Mouse (Mus musculus): Measurements from ENCODE around the gene Bmpr2.

The Bmpr2 gene

GRCm38 (mm10) chr1:59897147-59897798 lies 134.1 kb downstream of the Bmpr2 start:
- DNase-seq (ENCODE audit: low read depth, low spot score), result no peak

GRCm38 (mm10) chr1:59899679-59900078 lies 136.5 kb downstream of the Bmpr2 start:
- no peak for DNase-seq (ENCODE audit: low read depth, low spot score)

GRCm38 (mm10) chr1:59901082-59901876 lies 138.1 kb downstream of the Bmpr2 start:
- DNase-seq (ENCODE audit: low read depth, low spot score), result no peak

- DNase-seq (ENCODE audit: low read depth, low spot score), result no peak
These were observed 139.4 kb downstream of the Bmpr2 start for GRCm38 (mm10) chr1:59902634-59903033.

- no peak for DNase-seq (ENCODE audit: low read depth, low spot score)
These were observed 141.6 kb downstream of the Bmpr2 start for GRCm38 (mm10) chr1:59904630-59905295.

GRCm38 (mm10) chr1:59905916-59906315 lies 142.7 kb downstream of the Bmpr2 start:
- no peak for DNase-seq (ENCODE audit: low read depth, low spot score)

- DNase-seq (ENCODE audit: low read depth, low spot score), result no peak
These were observed 143.8 kb downstream of the Bmpr2 start for GRCm38 (mm10) chr1:59906819-59907521.

- DNase-seq (ENCODE audit: low read depth, low spot score), result peak; percentile 34
These were observed 144.5 kb downstream of the Bmpr2 start for GRCm38 (mm10) chr1:59907700-59908099.

GRCm38 (mm10) chr1:59910941-59911340 lies 147.7 kb downstream of the Bmpr2 start:
- DNase-seq (ENCODE audit: low read depth, low spot score), result no peak

- DNase-seq (ENCODE audit: low read depth, low spot score), result peak; percentile 100
These were observed 149.4 kb downstream of the Bmpr2 start, which contains the start of gene Fam117b for GRCm38 (mm10) chr1:59912413-59913157. TSS of gene Fam117b (plus strand) at chr1:59913006.

- peak; percentile 69 for DNase-seq (ENCODE audit: low read depth, low spot score)
These were observed 150.1 kb downstream of the Bmpr2 start for GRCm38 (mm10) chr1:59913195-59913868.

GRCm38 (mm10) chr1:59913869-59914225 lies 150.6 kb downstream of the Bmpr2 start:
- DNase-seq (ENCODE audit: low read depth, low spot score), result no peak

GRCm38 (mm10) chr1:59914799-59915198 lies 151.6 kb downstream of the Bmpr2 start:
- no peak for DNase-seq (ENCODE audit: low read depth, low spot score)

GRCm38 (mm10) chr1:59915843-59916610 lies 152.8 kb downstream of the Bmpr2 start:
- DNase-seq (ENCODE audit: low read depth, low spot score), result no peak

- DNase-seq (ENCODE audit: low read depth, low spot score), result no peak
These were observed 154.2 kb downstream of the Bmpr2 start for GRCm38 (mm10) chr1:59917401-59917800.

GRCm38 (mm10) chr1:59918075-59918474 lies 154.9 kb downstream of the Bmpr2 start:
- no peak for DNase-seq (ENCODE audit: low read depth, low spot score)

- no peak for DNase-seq (ENCODE audit: low read depth, low spot score)
These were observed 160.0 kb downstream of the Bmpr2 start for GRCm38 (mm10) chr1:59923201-59923600.

- no peak for DNase-seq (ENCODE audit: low read depth, low spot score)
These were observed 160.5 kb downstream of the Bmpr2 start for GRCm38 (mm10) chr1:59923673-59924072.

GRCm38 (mm10) chr1:59924411-59924810 lies 161.2 kb downstream of the Bmpr2 start:
- DNase-seq (ENCODE audit: low read depth, low spot score), result peak; percentile 47
